Mouse (Mus musculus): ENCODE data around the gene Defb19. TPM values are rescaled to one million over a fixed set of nuclear protein-coding genes. Genes with fewer than 3 reads are reported as not detected.

Gene Defb19
- polyA plus RNA-seq, 1 experiment from 2014 or later = 0.88 TPM

- H3K36me3 ChIP-seq = no peaks in the 10 kb centered on the region
- peaks cover 4% of the 10 kb centered on the region for H3K9me3 ChIP-seq (replicated peaks)
- no peak overlapping the region for H3K4me2 ChIP-seq
- ATAC-seq (ENCODE audit: insufficient number of reproducible peaks, low FRiP score) = no peak
- H3K27ac ChIP-seq (ENCODE audit: poor library complexity, severe bottlenecking) = no peak overlapping the region
- H3K27me3 ChIP-seq (replicated peaks) = no peaks in the 10 kb centered on the region
- H3K4me3 ChIP-seq = no peak overlapping the region
- H3K4me1 ChIP-seq (replicated peaks) = 0 out of 2 replicates have a peak, but pooled peaks cover 3% of the 10 kb centered on the region
- H3K9ac ChIP-seq = no peak overlapping the region
- 58% methylated on average over 4 of the region's 4 CpGs for WGBS
Observed at GRCm38 (mm10) chr2:152543478-152543877, 36.6 kb downstream of the Defb19 start.

- WGBS = 74% methylated on average over 2 of the region's 2 CpGs
- no peak for ATAC-seq (ENCODE audit: insufficient number of reproducible peaks, low FRiP score)
- H3K27ac ChIP-seq (ENCODE audit: poor library complexity, severe bottlenecking) = no peak overlapping the region
- no peak overlapping the region for H3K9ac ChIP-seq
- peaks cover 4% of the 10 kb centered on the region for H3K9me3 ChIP-seq (replicated peaks)
- 0 out of 2 replicates have a peak, but pooled peaks cover 3% of the 10 kb centered on the region for H3K4me1 ChIP-seq (replicated peaks)
- no peaks in the 10 kb centered on the region for H3K27me3 ChIP-seq (replicated peaks)
- H3K36me3 ChIP-seq = no peaks in the 10 kb centered on the region
- H3K4me2 ChIP-seq = no peak overlapping the region
- no peak overlapping the region for H3K4me3 ChIP-seq
Observed at GRCm38 (mm10) chr2:152542897-152543296, 37.2 kb downstream of the Defb19 start.

GRCm38 (mm10) chr2:152541979-152542378, 38.1 kb downstream of the Defb19 start:
- H3K9ac ChIP-seq = no peak overlapping the region
- H3K36me3 ChIP-seq = no peaks in the 10 kb centered on the region
- H3K4me2 ChIP-seq = no peak overlapping the region
- no peak overlapping the region for H3K4me3 ChIP-seq
- H3K4me1 ChIP-seq (replicated peaks) = 0 out of 2 replicates have a peak, but pooled peaks cover 3% of the 10 kb centered on the region
- H3K9me3 ChIP-seq (replicated peaks) = peaks cover 4% of the 10 kb centered on the region
- no peak for ATAC-seq (ENCODE audit: insufficient number of reproducible peaks, low FRiP score)
- no peak overlapping the region for H3K27ac ChIP-seq (ENCODE audit: poor library complexity, severe bottlenecking)
- 78% methylated on average over 9 of the region's 9 CpGs for WGBS
- no peaks in the 10 kb centered on the region for H3K27me3 ChIP-seq (replicated peaks)

GRCm38 (mm10) chr2:152539944-152540710, 40.0 kb downstream of the Defb19 start, which contains the start of gene Defb29:
TSS of gene Defb29 (minus strand) at chr2:152540098.
- Histone ChIP-seq H3K9me3 (replicated peaks) (peaks cover 4% of the 10 kb centered on the region), H3K4me1 (replicated peaks) (0 out of 2 replicates have a peak, but pooled peaks cover 3% of the 10 kb centered on the region), H3K27me3 (replicated peaks) (no peaks in the 10 kb centered on the region), H3K9ac (no peak within 1 kb of the TSS), H3K4me2 (no peak within 1 kb of the TSS), H3K4me3 (no peak within 1 kb of the TSS), H3K27ac (ENCODE audit: poor library complexity, severe bottlenecking) (no peak within 1 kb of the TSS), H3K36me3 (no peaks in the 10 kb centered on the region)
- no peak for ATAC-seq (ENCODE audit: insufficient number of reproducible peaks, low FRiP score)
- WGBS = 51% methylated on average over 13 of the region's 13 CpGs

Other genes with a start within 250 kb of the Defb19 start
- 65.3 and 68.9 TPM in 2 replicates for gene Rbck1, start 247.7 kb downstream of the Defb19 start, polyA plus RNA-seq (2016; fragmentation: Nextera tagmentation; extraction: Ambion mirVana)
- 8.5 and 10.1 TPM in 2 replicates for gene Trib3, start 236.3 kb downstream of the Defb19 start, polyA plus RNA-seq (2016; fragmentation: Nextera tagmentation; extraction: Ambion mirVana)
- 3.4 and 3.8 TPM in 2 replicates for gene Nrsn2, start 203.7 kb downstream of the Defb19 start, polyA plus RNA-seq (2016; fragmentation: Nextera tagmentation; extraction: Ambion mirVana)
- gene Sox12, start 182.2 kb downstream of the Defb19 start, polyA plus RNA-seq (2016; fragmentation: Nextera tagmentation; extraction: Ambion mirVana) = 11.5 TPM in 2 replicates
- gene Zcchc3, start 165.3 kb downstream of the Defb19 start, polyA plus RNA-seq (2016; fragmentation: Nextera tagmentation; extraction: Ambion mirVana) = 61.4 and 64.9 TPM in 2 replicates
- gene 6820408C15Rik, start 164.7 kb downstream of the Defb19 start, polyA plus RNA-seq (2016; fragmentation: Nextera tagmentation; extraction: Ambion mirVana) = 1.7 and 2.1 TPM in 2 replicates
- gene Defb23, start 115.7 kb downstream of the Defb19 start, polyA plus RNA-seq (2016; fragmentation: Nextera tagmentation; extraction: Ambion mirVana) = not detected in 2 replicates
- not detected in 2 replicates for gene Defb20, start 103.2 kb downstream of the Defb19 start, polyA plus RNA-seq (2016; fragmentation: Nextera tagmentation; extraction: Ambion mirVana)
- not detected in 2 replicates for gene Defb22, start 90.2 kb downstream of the Defb19 start, polyA plus RNA-seq (2016; fragmentation: Nextera tagmentation; extraction: Ambion mirVana)
- not detected in 2 replicates for gene Defb26, start 68.6 kb downstream of the Defb19 start, polyA plus RNA-seq (2016; fragmentation: Nextera tagmentation; extraction: Ambion mirVana)
- not detected in 2 replicates for gene Defb28, start 62.1 kb downstream of the Defb19 start, polyA plus RNA-seq (2016; fragmentation: Nextera tagmentation; extraction: Ambion mirVana)
- gene Defb29, start 40.2 kb downstream of the Defb19 start, polyA plus RNA-seq (2016; fragmentation: Nextera tagmentation; extraction: Ambion mirVana) = not detected in 2 replicates
- gene Gm17416, start 11.0 kb downstream of the Defb19 start, polyA plus RNA-seq (2016; fragmentation: Nextera tagmentation; extraction: Ambion mirVana) = not detected in 2 replicates
- gene Defb21, start 7.6 kb downstream of the Defb19 start, polyA plus RNA-seq (2016; fragmentation: Nextera tagmentation; extraction: Ambion mirVana) = not detected in 2 replicates
- not detected in 2 replicates for gene Defb45, start 19.1 kb upstream of the Defb19 start, polyA plus RNA-seq (2016; fragmentation: Nextera tagmentation; extraction: Ambion mirVana)
- not detected in 2 replicates for gene Defb36, start 24.0 kb upstream of the Defb19 start, polyA plus RNA-seq (2016; fragmentation: Nextera tagmentation; extraction: Ambion mirVana)
- not detected in 2 replicates for gene Defb25, start 42.7 kb upstream of the Defb19 start, polyA plus RNA-seq (2016; fragmentation: Nextera tagmentation; extraction: Ambion mirVana)
- gene Rem1, start 46.6 kb upstream of the Defb19 start, polyA plus RNA-seq (2016; fragmentation: Nextera tagmentation; extraction: Ambion mirVana) = 9.5 and 10.1 TPM in 2 replicates
- gene H13, start 89.1 kb upstream of the Defb19 start, polyA plus RNA-seq (2016; fragmentation: Nextera tagmentation; extraction: Ambion mirVana) = 87.5 and 91.9 TPM in 2 replicates
- gene Mcts2, start 106.7 kb upstream of the Defb19 start, polyA plus RNA-seq (2016; fragmentation: Nextera tagmentation; extraction: Ambion mirVana) = 23.1 and 25.2 TPM in 2 replicates
- gene Id1, start 155.9 kb upstream of the Defb19 start, polyA plus RNA-seq (2016; fragmentation: Nextera tagmentation; extraction: Ambion mirVana) = 87.7 and 90.9 TPM in 2 replicates
- 18.9 and 20.8 TPM in 2 replicates for gene Cox4i2, start 173.9 kb upstream of the Defb19 start, polyA plus RNA-seq (2016; fragmentation: Nextera tagmentation; extraction: Ambion mirVana)

All from heart, embryonic 12.5 days (tissue).